Mouse (Mus musculus): ENCODE measurements around the gene Apobec4. TPM values are rescaled to one million over a fixed set of nuclear protein-coding genes. Genes with fewer than 3 reads are reported as not detected.

The Apobec4 gene
- polyA plus RNA-seq, 1 experiment from 2014 or later, result 0.25 TPM

DNA sequence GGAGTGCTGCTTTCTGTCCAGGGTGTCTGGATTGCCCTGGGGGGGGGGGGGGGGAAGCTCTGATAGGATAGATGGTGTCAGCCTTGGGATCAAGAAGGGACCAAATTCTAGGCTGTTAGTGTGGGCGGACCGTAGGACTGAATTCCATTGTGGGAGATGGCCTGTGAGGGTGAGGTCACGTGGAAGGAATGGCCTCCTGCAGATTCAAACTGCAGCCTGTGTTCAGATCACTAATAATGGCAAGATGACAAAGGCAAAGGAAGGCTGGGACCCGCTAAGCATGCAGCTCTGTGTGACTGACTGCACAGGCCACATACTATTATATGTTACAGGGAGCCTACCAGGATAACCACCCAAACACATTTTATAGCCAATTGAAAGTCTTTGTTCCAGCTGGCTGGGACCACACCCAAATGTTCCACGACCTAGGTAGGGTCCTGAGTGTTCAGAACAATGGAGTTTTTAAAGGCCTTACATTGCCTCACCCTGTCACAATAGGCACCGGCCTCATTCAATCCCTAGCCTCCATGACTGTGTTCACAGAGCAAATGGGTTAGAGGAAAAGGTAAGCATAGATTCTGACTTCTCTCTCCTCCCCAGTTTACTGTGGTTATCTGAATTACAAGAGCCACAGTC lies 43.3 kb downstream of the Apobec4 start:
- Histone ChIP-seq H3K27ac (ENCODE audit: low read length) (no peak overlapping the region), H3K9ac (ENCODE audit: low read length) (no peak overlapping the region), H3K4me1 (replicated peaks; ENCODE audit: control insufficient read depth, insufficient read depth, low read length) (no peaks in the 10 kb centered on the region; the same call in 1 of the 2 replicates), H3K4me2 (ENCODE audit: low read depth, low read length) (no peak overlapping the region), H3K4me3 (ENCODE audit: low read length) (no peak overlapping the region), H3K36me3 (ENCODE audit: control insufficient read depth, insufficient read depth, low read length) (no peaks in the 10 kb centered on the region), H3K27me3 (ENCODE audit: control insufficient read depth, insufficient read depth, low read depth, low read length) (no peaks in the 10 kb centered on the region), H3K9me3 (ENCODE audit: control insufficient read depth, low read length) (no peaks in the 10 kb centered on the region)
- WGBS, result 69% methylated on average over 6 of the region's 6 CpGs
- no peak for ATAC-seq (ENCODE audit: low read depth)

DNA sequence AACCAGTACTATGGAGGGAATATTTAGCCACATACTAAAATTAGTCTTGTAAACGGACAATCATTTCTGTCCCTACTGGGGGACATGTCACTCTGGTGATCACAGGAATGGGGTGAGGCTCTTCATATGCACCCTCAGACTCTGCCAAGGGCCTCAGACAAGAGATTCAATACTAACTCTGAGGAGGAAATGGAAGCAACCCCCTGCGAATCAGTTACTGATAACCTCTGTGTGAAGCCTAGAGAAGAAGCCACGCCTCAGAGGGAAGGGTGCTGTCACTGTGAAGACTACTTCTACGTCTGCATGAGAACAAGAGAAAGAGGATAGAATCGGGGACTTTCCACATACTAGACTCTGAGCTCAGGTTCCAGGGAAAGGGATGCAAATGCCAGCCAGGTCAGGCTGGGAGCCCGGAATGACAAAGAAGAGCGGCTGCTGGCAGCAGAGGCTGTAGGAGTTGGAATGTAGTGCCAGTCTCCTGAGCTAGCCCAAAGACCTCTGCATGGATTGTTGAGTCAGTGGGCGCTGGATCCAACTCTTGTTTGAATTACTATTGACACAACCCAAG lies 45.4 kb downstream of the Apobec4 start:
- Histone ChIP-seq H3K27me3 (ENCODE audit: control insufficient read depth, insufficient read depth, low read depth, low read length) (no peaks in the 10 kb centered on the region), H3K36me3 (ENCODE audit: control insufficient read depth, insufficient read depth, low read length) (no peaks in the 10 kb centered on the region), H3K4me2 (ENCODE audit: low read depth, low read length) (no peak overlapping the region), H3K4me1 (replicated peaks; ENCODE audit: control insufficient read depth, insufficient read depth, low read length) (peaks cover 3% of the 10 kb centered on the region), H3K27ac (ENCODE audit: low read length) (no peak overlapping the region), H3K9ac (ENCODE audit: low read length) (no peak overlapping the region), H3K9me3 (ENCODE audit: control insufficient read depth, low read length) (no peaks in the 10 kb centered on the region), H3K4me3 (ENCODE audit: low read length) (no peak overlapping the region)
- no peak for ATAC-seq (ENCODE audit: low read depth)
- WGBS, result 50% methylated on average over 8 of the region's 8 CpGs

DNA sequence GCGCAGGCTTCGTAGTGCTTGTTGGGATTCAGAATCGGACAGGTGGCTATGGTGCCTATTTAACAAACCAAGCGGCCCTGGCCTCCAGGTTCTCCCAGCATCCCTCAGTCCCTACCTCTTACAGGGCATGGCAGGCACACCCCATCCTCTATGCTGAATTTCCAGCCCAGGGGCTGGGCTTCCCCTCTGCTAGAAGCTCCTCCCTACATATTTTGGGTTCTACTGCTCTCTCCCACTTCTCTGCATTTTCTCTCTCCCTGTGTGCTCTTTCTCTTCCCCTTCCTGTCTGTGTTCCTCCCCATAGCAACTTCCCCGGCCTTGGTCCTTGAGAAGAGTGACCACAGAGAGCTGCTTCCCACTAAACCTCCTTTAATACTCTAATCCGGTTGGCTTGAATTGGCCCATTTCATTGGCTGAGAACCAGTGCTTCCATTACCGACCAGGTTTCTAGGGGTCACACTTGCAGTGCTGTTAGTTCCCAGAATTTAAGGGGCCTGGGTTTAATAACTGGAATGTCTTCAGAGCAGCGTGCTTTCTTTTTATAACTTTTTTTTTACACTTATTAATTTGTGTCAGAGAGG lies 46.4 kb downstream of the Apobec4 start:
- 72% methylated on average over 8 of the region's 8 CpGs for WGBS
- Histone ChIP-seq H3K36me3 (ENCODE audit: control insufficient read depth, insufficient read depth, low read length) (no peaks in the 10 kb centered on the region), H3K4me2 (ENCODE audit: low read depth, low read length) (no peak overlapping the region), H3K4me3 (ENCODE audit: low read length) (no peak overlapping the region), H3K9ac (ENCODE audit: low read length) (no peak overlapping the region), H3K9me3 (ENCODE audit: control insufficient read depth, low read length) (no peaks in the 10 kb centered on the region), H3K4me1 (replicated peaks; ENCODE audit: control insufficient read depth, insufficient read depth, low read length) (peaks cover 3% of the 10 kb centered on the region; the same call in 1 of the 2 replicates), H3K27ac (ENCODE audit: low read length) (no peak overlapping the region), H3K27me3 (ENCODE audit: control insufficient read depth, insufficient read depth, low read depth, low read length) (no peaks in the 10 kb centered on the region)
- no peak for ATAC-seq (ENCODE audit: low read depth)

DNA sequence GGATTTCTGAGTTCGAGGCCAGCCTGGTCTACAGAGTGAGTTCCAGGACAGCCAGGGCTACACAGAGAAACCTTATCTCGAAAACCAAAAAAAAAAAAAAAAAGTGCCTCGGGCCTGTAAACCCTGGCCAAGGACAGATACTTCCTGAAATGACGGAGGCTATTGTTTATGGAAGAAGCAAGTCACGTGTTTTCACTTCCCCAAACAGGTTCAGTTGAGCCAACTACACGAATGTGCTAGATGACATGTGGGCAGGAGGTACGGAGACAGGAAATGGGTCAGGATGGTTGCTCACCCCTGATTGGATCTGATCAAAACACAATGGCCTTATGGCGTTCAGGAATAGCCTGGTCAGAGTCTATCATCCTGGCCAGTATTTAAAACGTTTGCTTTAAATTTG lies 47.8 kb downstream of the Apobec4 start:
- ATAC-seq (ENCODE audit: low read depth), result peak; percentile 59
- WGBS, result 56% methylated on average over 9 of the region's 9 CpGs
- H3K27ac ChIP-seq (ENCODE audit: low read length), result peak overlapping the region; percentile 36

DNA sequence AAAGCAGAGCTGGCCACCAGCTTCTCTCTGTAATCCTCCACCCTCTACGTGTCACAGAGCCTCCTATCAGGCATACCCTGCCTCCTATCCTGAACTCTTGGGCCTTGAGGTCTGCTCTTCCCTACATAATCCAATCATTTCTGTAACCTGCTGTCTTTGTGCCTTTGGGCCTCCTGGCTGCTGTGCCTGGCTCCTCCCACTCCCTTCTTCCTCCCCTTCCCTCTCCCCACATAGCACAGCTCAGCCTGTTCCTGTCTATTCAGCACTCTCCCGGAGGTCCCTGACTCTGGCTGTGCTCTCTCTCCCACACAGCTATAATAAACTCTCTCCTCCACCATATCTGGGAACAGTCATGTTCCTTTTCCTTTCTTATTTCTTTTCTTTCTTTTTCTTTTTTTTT lies 49.5 kb downstream of the Apobec4 start, which contains the start of gene Ncf2:
TSS of gene Ncf2 (plus strand) at position 298 of the 400 bp plus-strand sequence.
- no peaks in the 10 kb centered on the region for H3K27me3 ChIP-seq (ENCODE audit: control insufficient read depth, insufficient read depth, low read depth, low read length)
- no peak within 1 kb of the TSS for H3K4me2 ChIP-seq (ENCODE audit: low read depth, low read length)
- no peaks in the 10 kb centered on the region for H3K9me3 ChIP-seq (ENCODE audit: control insufficient read depth, low read length)
- no peaks in the 10 kb centered on the region for H3K36me3 ChIP-seq (ENCODE audit: control insufficient read depth, insufficient read depth, low read length)
- peaks cover 3% of the 10 kb centered on the region; the same call in 1 of the 2 replicates for H3K4me1 ChIP-seq (replicated peaks; ENCODE audit: control insufficient read depth, insufficient read depth, low read length)
- 14% methylated on average over 2 of the region's 2 CpGs for WGBS
- no peak within 1 kb of the TSS for H3K9ac ChIP-seq (ENCODE audit: low read length)
- H3K4me3 ChIP-seq (ENCODE audit: low read length), result no peak within 1 kb of the TSS
- ATAC-seq (ENCODE audit: low read depth), result peak; percentile 94
- no peak within 1 kb of the TSS for H3K27ac ChIP-seq (ENCODE audit: low read length)

More for the DNA sequence above, 47.8 kb downstream of the Apobec4 start:
- Histone ChIP-seq H3K27me3 (ENCODE audit: control insufficient read depth, insufficient read depth, low read depth, low read length) (no peaks in the 10 kb centered on the region), H3K9me3 (ENCODE audit: control insufficient read depth, low read length) (no peaks in the 10 kb centered on the region), H3K4me1 (replicated peaks; ENCODE audit: control insufficient read depth, insufficient read depth, low read length) (peaks cover 3% of the 10 kb centered on the region; the same call in 1 of the 2 replicates), H3K4me2 (ENCODE audit: low read depth, low read length) (no peak overlapping the region), H3K9ac (ENCODE audit: low read length) (no peak overlapping the region), H3K36me3 (ENCODE audit: control insufficient read depth, insufficient read depth, low read length) (no peaks in the 10 kb centered on the region), H3K4me3 (ENCODE audit: low read length) (no peak overlapping the region)

DNA sequence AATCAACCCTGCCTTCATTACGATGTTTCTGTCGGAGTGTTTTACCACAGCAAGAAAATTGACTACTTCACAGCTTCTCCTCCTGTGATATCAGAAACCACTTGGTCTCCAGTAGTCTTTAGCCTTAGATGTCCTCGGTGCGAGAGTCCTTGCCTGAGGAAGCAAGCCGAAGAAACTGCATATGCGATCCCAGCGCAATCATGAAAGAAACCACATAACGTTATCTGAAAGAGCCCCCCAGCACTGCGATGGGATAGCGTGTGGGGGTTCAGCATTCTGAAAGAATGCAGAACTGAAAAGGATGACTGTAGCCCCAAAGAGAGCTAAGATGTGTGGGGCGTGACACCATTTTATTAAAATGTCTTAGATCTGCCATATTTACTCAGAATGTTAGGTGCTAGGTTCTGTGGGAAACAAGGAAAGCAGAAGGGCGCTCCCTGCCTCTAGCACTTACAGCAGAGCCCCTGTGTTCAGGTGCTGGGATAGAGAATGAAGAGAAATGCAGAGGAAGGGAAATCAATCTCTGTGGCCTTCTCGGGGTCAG lies 50.4 kb downstream of the Apobec4 start:
- Histone ChIP-seq H3K27me3 (ENCODE audit: control insufficient read depth, insufficient read depth, low read depth, low read length) (no peaks in the 10 kb centered on the region), H3K9ac (ENCODE audit: low read length) (no peak overlapping the region), H3K4me2 (ENCODE audit: low read depth, low read length) (no peak overlapping the region), H3K9me3 (ENCODE audit: control insufficient read depth, low read length) (no peaks in the 10 kb centered on the region), H3K27ac (ENCODE audit: low read length) (no peak overlapping the region), H3K36me3 (ENCODE audit: control insufficient read depth, insufficient read depth, low read length) (no peaks in the 10 kb centered on the region), H3K4me3 (ENCODE audit: low read length) (no peak overlapping the region), H3K4me1 (replicated peaks; ENCODE audit: control insufficient read depth, insufficient read depth, low read length) (peaks cover 3% of the 10 kb centered on the region; the same call in 1 of the 2 replicates)
- WGBS, result 81% methylated on average over 13 of the region's 13 CpGs
- ATAC-seq (ENCODE audit: low read depth), result no peak

DNA sequence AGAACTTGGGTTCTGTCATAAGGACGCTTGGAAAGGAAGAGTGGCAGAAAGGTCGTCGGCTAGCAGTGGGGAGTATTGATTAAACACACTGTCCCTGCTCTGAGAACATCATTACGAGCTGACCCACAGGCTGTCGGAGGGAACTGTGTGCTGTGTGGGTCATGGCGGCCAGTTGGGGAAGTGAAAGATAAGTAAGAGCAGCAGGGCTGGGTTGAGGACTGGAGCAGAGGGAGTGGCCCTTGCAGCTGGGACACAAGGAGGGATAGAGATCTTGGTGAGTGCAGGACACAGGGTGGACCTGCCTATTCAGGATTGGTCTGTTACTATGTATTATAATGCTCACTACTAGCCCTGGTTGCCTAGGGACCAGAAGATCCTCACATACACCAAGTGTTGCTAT lies 54.6 kb downstream of the Apobec4 start:
- Histone ChIP-seq H3K27ac (ENCODE audit: low read length) (no peak overlapping the region), H3K9ac (ENCODE audit: low read length) (no peak overlapping the region), H3K9me3 (ENCODE audit: control insufficient read depth, low read length) (no peaks in the 10 kb centered on the region), H3K4me2 (ENCODE audit: low read depth, low read length) (no peak overlapping the region), H3K4me3 (ENCODE audit: low read length) (no peak overlapping the region), H3K27me3 (ENCODE audit: control insufficient read depth, insufficient read depth, low read depth, low read length) (no peaks in the 10 kb centered on the region), H3K36me3 (ENCODE audit: control insufficient read depth, insufficient read depth, low read length) (no peaks in the 10 kb centered on the region), H3K4me1 (replicated peaks; ENCODE audit: control insufficient read depth, insufficient read depth, low read length) (no peaks in the 10 kb centered on the region; the same call in 1 of the 2 replicates)
- 74% methylated on average over 6 of the region's 6 CpGs for WGBS
- no peak for ATAC-seq (ENCODE audit: low read depth)

Other genes starting within 250 kb of the Apobec4 start
- 49.1 and 53.4 TPM in 2 replicates for gene Rgl1, start 15.8 kb downstream of the Apobec4 start, polyA plus RNA-seq (2015; fragmentation: Nextera tagmentation; extraction: Ambion mirVana)
- gene Arpc5, start 16.0 kb downstream of the Apobec4 start, polyA plus RNA-seq (2015; fragmentation: Nextera tagmentation; extraction: Ambion mirVana), result 274 and 285 TPM in 2 replicates
- gene Ncf2, start 49.6 kb downstream of the Apobec4 start, polyA plus RNA-seq (2015; fragmentation: Nextera tagmentation; extraction: Ambion mirVana), result 5.5 and 5.9 TPM in 2 replicates
- gene Smg7, start 152.1 kb downstream of the Apobec4 start, polyA plus RNA-seq (2015; fragmentation: Nextera tagmentation; extraction: Ambion mirVana), result 26.7 and 27.8 TPM in 2 replicates
- 3.8 and 7.2 TPM in 2 replicates for gene Nmnat2, start 204.4 kb downstream of the Apobec4 start, polyA plus RNA-seq (2015; fragmentation: Nextera tagmentation; extraction: Ambion mirVana)